ENCODE assay signal across 21 mouse cellular contexts in genomic region chr11:115189304-115189703, GRCm38 (mm10). TPM values are rescaled to one million over a fixed set of nuclear protein-coding genes. Genes with fewer than 3 reads are reported as not detected.
DNase-seq lines count a peak whose midpoint lies in the region; ATAC-seq and TF ChIP-seq lines count a peak whose summit lies in the region.
"Had no signal": no experiment of that assay in that cellular context is flagged by ENCODE, and none has a peak within 500 bp of the region (broad histone marks: within the 10 kb centered on the region; RNA-seq: fewer than 3 reads in every experiment).

No protein-coding gene starts in this region.

- H3K9ac ChIP-seq in liver, embryonic 12.5 days: 0 out of 2 replicates have a peak overlapping the region, but pooled peaks have one; percentile 12
- H3K9ac ChIP-seq: embryonic facial prominence, embryonic 15.5 days; hindbrain, embryonic 15.5 days had no signal

- H3K4me2 ChIP-seq in liver, embryonic 12.5 days: peak overlapping the region; percentile 95
- H3K4me2 ChIP-seq: embryonic facial prominence, embryonic 15.5 days; hindbrain, embryonic 15.5 days; midbrain, embryonic 11.5 days had no signal

- peaks cover 6% of the 10 kb centered on the region for H3K9me3 ChIP-seq in G1E (replicated peaks)
- no peaks in the 10 kb centered on the region for H3K9me3 ChIP-seq in liver, embryonic 12.5 days (replicated peaks)
- H3K9me3 ChIP-seq: embryonic facial prominence, embryonic 15.5 days; forebrain, embryonic 10.5 days; hindbrain, embryonic 15.5 days had no signal

- peaks cover 46% of the 10 kb centered on the region for H3K36me3 ChIP-seq in G1E (replicated peaks)
- peaks cover 23% of the 10 kb centered on the region for H3K36me3 ChIP-seq in liver, embryonic 12.5 days
- H3K36me3 ChIP-seq: hindbrain, embryonic 15.5 days had no signal

- TF ChIP-seq CTCF in G1E (IDR thresholded peaks at IDR 0.05; ENCODE audit: low read depth, low read length): no peak

- H3K4me3 ChIP-seq in G1E (ENCODE audit: low read depth, low read length): peak overlapping the region; percentile 81; the same call in 1 of the 2 replicates
- peak overlapping the region; percentile 9; the same call in 1 of the 2 replicates for H3K4me3 ChIP-seq in liver, embryonic 12.5 days
- H3K4me3 ChIP-seq: embryonic facial prominence, embryonic 15.5 days; forebrain, embryonic 10.5 days; hindbrain, embryonic 15.5 days; layer of hippocampus, adult 2 months; left cerebral cortex, adult 2 months had no signal

- no peak for ATAC-seq in G1E (ENCODE audit: extremely low read depth, insufficient number of reproducible peaks, low FRiP score, poor library complexity, severe bottlenecking)
- no peak for ATAC-seq in liver, embryonic 12.5 days
- ATAC-seq in megakaryocyte progenitor cell, adult 5-6 weeks (replicated peaks; ENCODE audit: poor library complexity): peak; percentile 22
- ATAC-seq: CD4-positive, CD25-positive, alpha-beta regulatory T cell, adult 4 months; intestine, embryonic 16.5 days had no signal

- 68% methylated on average over 6 of the region's 6 CpGs for WGBS in liver, embryonic 12.5 days (ENCODE audit: insufficient replicate concordance)

- 0 out of 2 replicates have a peak overlapping the region, but pooled peaks have one; percentile 51 for H3K27ac ChIP-seq in liver, embryonic 12.5 days
- H3K27ac ChIP-seq: embryonic facial prominence, embryonic 15.5 days; forebrain, embryonic 10.5 days; hindbrain, embryonic 15.5 days; kidney, postnatal 0 days; layer of hippocampus, adult 2 months; left cerebral cortex, adult 2 months had no signal

- intact Hi-C loops in left cerebral cortex, postnatal 14 days (cut with DNase I): no loop called here

- H3K27me3 ChIP-seq in G1E (ENCODE audit: insufficient read depth, low read length): no peaks in the 10 kb centered on the region
- H3K27me3 ChIP-seq in liver, embryonic 12.5 days (replicated peaks): no peaks in the 10 kb centered on the region
- H3K27me3 ChIP-seq: embryonic facial prominence, embryonic 15.5 days; hindbrain, embryonic 15.5 days had no signal

- peaks cover 68% of the 10 kb centered on the region for H3K4me1 ChIP-seq in G1E (ENCODE audit: insufficient read depth, low read depth, low read length)
- H3K4me1 ChIP-seq in liver, embryonic 12.5 days: peaks cover 66% of the 10 kb centered on the region

- DNase-seq in 416B (ENCODE audit: low read depth): peak; percentile 57
- no peak for DNase-seq in G1E (ENCODE audit: low spot score)
- DNase-seq in yolk sac, embryonic 10.5 days (ENCODE audit: low spot score): no peak
- no peak for DNase-seq in left cerebral cortex, postnatal 14 days (ENCODE audit: low spot score in 2 of 2)
- no peak for DNase-seq in cerebellum, postnatal 14 days
- DNase-seq: adrenal gland, adult 2 months; cerebellum, adult 8-10 months; gastrocnemius, postnatal 10 days; heart, postnatal 14 days; lung, postnatal 10 days had no signal

RNA-seq across cellular contexts. Expression of gene Nat9, which starts 1.6 kb away (rescaled TPM):
- 18.0 and 21.1 TPM in 2 replicates for total RNA-seq in G1E (2014; fragmentation: Nextera tagmentation)
- total RNA-seq in G1E (2017): 26.5 and 38.3 TPM in 2 replicates
- polyA plus RNA-seq in G1E (2012): 23.2 and 23.7 TPM in 2 replicates
- 12.8 and 12.9 TPM in 2 replicates for polyA plus RNA-seq in liver, embryonic 12.5 days (2016; fragmentation: Nextera tagmentation; extraction: Ambion mirVana)
- total RNA-seq in megakaryocyte progenitor cell, adult 5-6 weeks (2015): 17.4 and 17.8 TPM in 2 replicates
- total RNA-seq in megakaryocyte progenitor cell, adult 5-6 weeks (2017): 20.2 and 25.5 TPM in 2 replicates
- 10 to 100 TPM; 16.1 to 16.3 TPM for total RNA-seq in left cerebral cortex, postnatal 14 days (2021)

RNA-seq across cellular contexts. Expression of gene Tmem104, which starts 2.0 kb away (rescaled TPM):
- total RNA-seq in G1E (2014; fragmentation: Nextera tagmentation) (14.7 and 17.3 TPM in 2 replicates), G1E (2017) (2.6 and 4.2 TPM in 2 replicates)
- 16.3 and 23.2 TPM in 2 replicates for polyA plus RNA-seq in G1E (2012)
- 7.5 and 8.1 TPM in 2 replicates for polyA plus RNA-seq in liver, embryonic 12.5 days (2016; fragmentation: Nextera tagmentation; extraction: Ambion mirVana)
- total RNA-seq in megakaryocyte progenitor cell, adult 5-6 weeks (2015): 7.8 and 8.3 TPM in 2 replicates
- total RNA-seq in megakaryocyte progenitor cell, adult 5-6 weeks (2017): 2.4 and 8.2 TPM in 2 replicates
- 10 to 100 TPM; 15.1 to 18.7 TPM for total RNA-seq in left cerebral cortex, postnatal 14 days (2021)

RNA-seq across cellular contexts. Expression of gene Slc9a3r1, which starts 26.2 kb away (rescaled TPM):
- total RNA-seq in G1E (2014; fragmentation: Nextera tagmentation) (57.3 and 65.0 TPM in 2 replicates), G1E (2017) (91.5 and 94.5 TPM in 2 replicates)
- polyA plus RNA-seq in G1E (2012): 285 and 357 TPM in 2 replicates
- polyA plus RNA-seq in liver, embryonic 12.5 days (2016; fragmentation: Nextera tagmentation; extraction: Ambion mirVana): 74.5 and 75.7 TPM in 2 replicates
- total RNA-seq in megakaryocyte progenitor cell, adult 5-6 weeks (2015): 51.4 TPM in 2 replicates
- total RNA-seq in megakaryocyte progenitor cell, adult 5-6 weeks (2017): 44.7 and 49.4 TPM in 2 replicates
- 10 to 100 TPM; 76.2 to 83.0 TPM for total RNA-seq in left cerebral cortex, postnatal 14 days (2021)

RNA-seq across cellular contexts. Expression of gene Cd300lf, which starts 55.5 kb away (rescaled TPM):
- total RNA-seq in G1E (2014; fragmentation: Nextera tagmentation) (not detected in 2 replicates), G1E (2017) (1.6 TPM in 2 replicates)
- not detected in 2 replicates for polyA plus RNA-seq in G1E (2012)
- polyA plus RNA-seq in liver, embryonic 12.5 days (2016; fragmentation: Nextera tagmentation; extraction: Ambion mirVana): 0.90 and 1.3 TPM in 2 replicates
- total RNA-seq in megakaryocyte progenitor cell, adult 5-6 weeks (2015): 2.1 and 2.3 TPM in 2 replicates
- total RNA-seq in megakaryocyte progenitor cell, adult 5-6 weeks (2017): 1.6 and 1.8 TPM in 2 replicates
- under 1 TPM; 0.59 to 0.62 TPM for total RNA-seq in left cerebral cortex, postnatal 14 days (2021)
- polyA plus RNA-seq: midbrain, embryonic 11.5 days had no signal
